9 mouse cellular contexts compared by ENCODE assay signal in genomic region chr1:174501661-174502030, GRCm38 (mm10). TPM values are rescaled to one million over a fixed set of nuclear protein-coding genes. Genes with fewer than 3 reads are reported as not detected.
DNase-seq lines count a peak whose midpoint lies in the region; ATAC-seq and TF ChIP-seq lines count a peak whose summit lies in the region.
"Had no signal": no experiment of that assay in that cellular context is flagged by ENCODE, and none has a peak within 500 bp of the region (broad histone marks: within the 10 kb centered on the region; RNA-seq: fewer than 3 reads in every experiment).

Gene Fmn2, plus strand, starts transcription at chr1:174501825.

- H3K27me3 ChIP-seq in kidney, embryonic 14.5 days (ENCODE audit: control insufficient read depth, insufficient read depth, low read length) = peaks cover 10% of the 10 kb centered on the region
- no peaks in the 10 kb centered on the region for H3K27me3 ChIP-seq in hindbrain, postnatal 0 days (ENCODE audit: insufficient read depth, low read length)
- H3K27me3 ChIP-seq in limb, embryonic 12.5 days = peaks cover 22% of the 10 kb centered on the region
- no peaks in the 10 kb centered on the region for H3K27me3 ChIP-seq in midbrain, embryonic 15.5 days (replicated peaks)
- H3K27me3 ChIP-seq in splenic B cell, adult 2 months (ENCODE audit: control insufficient read depth, insufficient read depth, low read length, poor library complexity, severe bottlenecking) = no peaks in the 10 kb centered on the region

- peak within 1 kb of the TSS; percentile 61 for H3K4me3 ChIP-seq in kidney, embryonic 14.5 days (ENCODE audit: low read length)
- H3K4me3 ChIP-seq in cortical plate, adult 2 months (ENCODE audit: insufficient read depth, low read length) = peak within 1 kb of the TSS; percentile 97
- H3K4me3 ChIP-seq in hindbrain, postnatal 0 days (ENCODE audit: low read length) = peak within 1 kb of the TSS; percentile 87
- peak within 1 kb of the TSS; percentile 67 for H3K4me3 ChIP-seq in limb, embryonic 12.5 days (replicated peaks)
- H3K4me3 ChIP-seq in midbrain, embryonic 15.5 days = peak within 1 kb of the TSS; percentile 79

- no peak for TF ChIP-seq CTCF in cortical plate, adult 2 months (IDR thresholded peaks at IDR 0.05; ENCODE audit: extremely low read depth, insufficient read depth, low read length)
- TF ChIP-seq CTCF in hindbrain, postnatal 0 days (IDR thresholded peaks at IDR 0.05; ENCODE audit: low read depth) = no peak; the same call in 1 of the 2 replicates

- no peaks in the 10 kb centered on the region for H3K36me3 ChIP-seq in kidney, embryonic 14.5 days (ENCODE audit: control insufficient read depth, insufficient read depth, low read length)
- no peaks in the 10 kb centered on the region for H3K36me3 ChIP-seq in hindbrain, postnatal 0 days (ENCODE audit: insufficient read depth, low read length)
- no peaks in the 10 kb centered on the region for H3K36me3 ChIP-seq in limb, embryonic 12.5 days
- no peaks in the 10 kb centered on the region for H3K36me3 ChIP-seq in midbrain, embryonic 15.5 days (replicated peaks)
- no peaks in the 10 kb centered on the region for H3K36me3 ChIP-seq in splenic B cell, adult 2 months (ENCODE audit: control insufficient read depth, insufficient read depth, low read length, poor library complexity, severe bottlenecking)

- peak within 1 kb of the TSS; percentile 98 for H3K4me2 ChIP-seq in kidney, embryonic 14.5 days (replicated peaks; ENCODE audit: low read depth, low read length)
- peak within 1 kb of the TSS; percentile 92 for H3K4me2 ChIP-seq in hindbrain, postnatal 0 days (ENCODE audit: low read depth, low read length)
- peak within 1 kb of the TSS; percentile 98 for H3K4me2 ChIP-seq in limb, embryonic 12.5 days
- H3K4me2 ChIP-seq in midbrain, embryonic 15.5 days = peak within 1 kb of the TSS; percentile 84

- ATAC-seq in kidney, embryonic 14.5 days (ENCODE audit: low FRiP score, low TSS enrichment) = peak; percentile 98
- peak; percentile 94 for ATAC-seq in hindbrain, postnatal 0 days
- ATAC-seq in limb, embryonic 12.5 days (ENCODE audit: insufficient number of reproducible peaks, insufficient read depth, low FRiP score, low TSS enrichment, low read depth) = peak; percentile 97
- ATAC-seq in midbrain, embryonic 15.5 days (replicated peaks) = peak; percentile 95

- H3K27ac ChIP-seq in kidney, embryonic 14.5 days (ENCODE audit: low read depth, low read length) = no peak within 1 kb of the TSS
- peak within 1 kb of the TSS; percentile 93 for H3K27ac ChIP-seq in cortical plate, adult 2 months (ENCODE audit: insufficient read depth, low read length)
- peak within 1 kb of the TSS; percentile 93 for H3K27ac ChIP-seq in hindbrain, postnatal 0 days
- 0 out of 2 replicates have a peak within 1 kb of the TSS, but pooled peaks have one; percentile 35 for H3K27ac ChIP-seq in limb, embryonic 12.5 days
- H3K27ac ChIP-seq in midbrain, embryonic 15.5 days = peak within 1 kb of the TSS; percentile 93

- under 1% methylated on average over 29 of the region's 29 CpGs for WGBS in kidney, embryonic 14.5 days
- under 1% methylated on average over 29 of the region's 29 CpGs for WGBS in hindbrain, postnatal 0 days
- WGBS in limb, embryonic 12.5 days = under 1% methylated on average over 29 of the region's 29 CpGs
- 0% methylated on average over 29 of the region's 29 CpGs for WGBS in midbrain, embryonic 15.5 days

- peaks cover 14% of the 10 kb centered on the region for H3K4me1 ChIP-seq in kidney, embryonic 14.5 days (ENCODE audit: control insufficient read depth, insufficient read depth, low read length)
- H3K4me1 ChIP-seq in cortical plate, adult 2 months (ENCODE audit: control insufficient read depth, insufficient read depth, low read length) = peaks cover 5% of the 10 kb centered on the region
- H3K4me1 ChIP-seq in hindbrain, postnatal 0 days (ENCODE audit: insufficient read depth, low read length) = peaks cover 13% of the 10 kb centered on the region
- H3K4me1 ChIP-seq in limb, embryonic 12.5 days (replicated peaks) = peaks cover 15% of the 10 kb centered on the region
- H3K4me1 ChIP-seq in midbrain, embryonic 15.5 days = peaks cover 30% of the 10 kb centered on the region

- no peaks in the 10 kb centered on the region for H3K9me3 ChIP-seq in kidney, embryonic 14.5 days (ENCODE audit: control insufficient read depth, low read length)
- no peaks in the 10 kb centered on the region for H3K9me3 ChIP-seq in hindbrain, postnatal 0 days (ENCODE audit: low read length)
- no peaks in the 10 kb centered on the region for H3K9me3 ChIP-seq in limb, embryonic 12.5 days
- H3K9me3 ChIP-seq in midbrain, embryonic 15.5 days = no peaks in the 10 kb centered on the region

- peak within 1 kb of the TSS; percentile 58 for H3K9ac ChIP-seq in kidney, embryonic 14.5 days (ENCODE audit: low read depth, low read length)
- H3K9ac ChIP-seq in hindbrain, postnatal 0 days (replicated peaks; ENCODE audit: low read length) = peak within 1 kb of the TSS; percentile 88
- peak within 1 kb of the TSS; percentile 70 for H3K9ac ChIP-seq in limb, embryonic 12.5 days (replicated peaks)
- H3K9ac ChIP-seq in midbrain, embryonic 15.5 days = peak within 1 kb of the TSS; percentile 89

- no peak for DNase-seq in kidney, adult 9 months
- peak; percentile 50 for DNase-seq in gastrocnemius, postnatal 10 days
- peak; percentile 93 for DNase-seq in hindbrain, postnatal 0 days (ENCODE audit: low spot score)
- peak; percentile 11 for DNase-seq in splenic B cell, adult 2 months (ENCODE audit: low read depth, low spot score)

- peak; percentile 91 for TF ChIP-seq POLR2A in cortical plate, adult 2 months (IDR thresholded peaks at IDR 0.05; ENCODE audit: extremely low read depth, insufficient read depth, low read length)

RNA-seq across cellular contexts. Expression of gene Fmn2, which starts in this region (rescaled TPM):
- 0.93 and 1.6 TPM in 2 replicates for polyA plus RNA-seq in kidney, embryonic 14.5 days (2014; fragmentation: Nextera tagmentation; extraction: Ambion mirVana)
- 30.3 and 30.6 TPM in 2 replicates for polyA plus RNA-seq in cortical plate, adult 2 months (2012; rRNA removed)
- 1 to 10 TPM; 1.2 to 1.6 TPM for total RNA-seq in gastrocnemius, postnatal 10 days (2021)
- 18.8 and 20.8 TPM in 2 replicates for total RNA-seq in hindbrain, postnatal 0 days (2014; rRNA removed)
- polyA plus RNA-seq in hindbrain, postnatal 0 days (2015; fragmentation: Nextera tagmentation; extraction: Ambion mirVana) = 6.8 and 7.8 TPM in 2 replicates
- polyA plus RNA-seq in limb, embryonic 12.5 days (2016; fragmentation: Nextera tagmentation; extraction: Ambion mirVana) = 1.2 and 2.6 TPM in 2 replicates
- 8.5 and 9.0 TPM in 2 replicates for polyA plus RNA-seq in midbrain, embryonic 15.5 days (2015; fragmentation: Nextera tagmentation; extraction: Ambion mirVana)
- polyA plus RNA-seq: C2C12 had no signal
